Mouse (Mus musculus) bone marrow, adult 2 months (tissue): Measurements from ENCODE around the gene Elmo2.

Source experiments
- CTCF ChIP-seq: fragments of 200-500 bp; IDR thresholded peaks from 2 replicates; pipeline ENCODE4 v1.5.1; 2011; ENCODE audit warnings: low read length, control low read depth; ENCODE audit not compliant: control insufficient read depth, insufficient read depth
- POLR2A ChIP-seq: fragments of 200-500 bp; IDR thresholded peaks from 2 replicates; pipeline ENCODE4 v1.6.1; 2011; ENCODE audit warnings: low read depth, mild to moderate bottlenecking, control low read depth, low read length, borderline replicate concordance; ENCODE audit not compliant: control insufficient read depth

DNA sequence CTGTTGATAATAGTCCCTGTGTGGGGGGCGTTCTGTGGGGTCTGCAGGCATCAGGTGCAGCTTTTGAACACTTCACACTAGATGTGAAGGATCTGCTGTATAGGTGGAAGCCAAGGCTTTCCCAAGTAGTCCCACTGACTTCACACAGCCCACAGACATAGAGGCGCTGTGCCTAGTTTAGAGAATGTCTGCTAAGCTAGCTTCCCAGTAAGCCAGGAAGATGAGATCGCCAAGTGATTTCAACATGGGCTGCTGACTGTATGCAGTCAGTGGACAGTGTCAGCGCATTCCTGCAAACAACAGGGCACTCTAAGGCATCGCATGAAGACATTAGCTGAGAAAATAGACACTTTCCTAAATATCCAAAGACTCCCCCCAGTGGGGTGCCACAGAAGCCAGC lies 49.2 kb upstream of the Elmo2 start:
- TF ChIP-seq POLR2A (no peak), CTCF (no peak)
